Mouse (Mus musculus): ENCODE measurements around the gene Cdh4. TPM values are rescaled to one million over a fixed set of nuclear protein-coding genes. Genes with fewer than 3 reads are reported as not detected.

Cdh4 gene
- polyA plus RNA-seq, 1 experiment = 0.36 TPM

DNA sequence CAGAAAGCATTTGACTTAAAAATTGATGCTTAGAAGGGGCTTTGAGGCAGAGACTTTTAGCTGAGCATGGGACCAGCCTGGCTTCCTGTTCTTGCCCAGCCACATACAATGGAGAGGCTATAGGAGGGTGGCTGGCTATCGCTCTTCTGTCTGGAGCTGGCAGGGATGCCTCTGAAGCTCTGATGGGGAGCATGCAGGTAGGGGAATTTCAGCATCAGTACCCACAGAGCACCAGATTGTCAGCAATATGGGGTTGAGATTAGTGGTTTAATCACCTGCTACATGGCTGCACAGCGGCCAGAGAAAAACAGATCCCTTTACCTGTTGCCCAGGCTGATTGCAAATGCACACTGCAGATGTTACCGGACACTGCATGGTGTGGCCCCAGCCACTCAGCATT is 264.4 kb downstream of the Cdh4 start:
- no peak for TF ChIP-seq CTCF (IDR thresholded peaks at IDR 0.05; ENCODE audit: control insufficient read depth, insufficient read depth, insufficient replicate concordance, low read depth, low read length)
- no peak overlapping the region for H3K27ac ChIP-seq (ENCODE audit: control insufficient read depth, insufficient read depth, low read depth, low read length)
- H3K27me3 ChIP-seq (ENCODE audit: control insufficient read depth, insufficient read depth, low read length) = no peaks in the 10 kb centered on the region
- no peak overlapping the region for H3K4me3 ChIP-seq (ENCODE audit: control insufficient read depth, low read depth, low read length)
- no peaks in the 10 kb centered on the region for H3K4me1 ChIP-seq (ENCODE audit: control insufficient read depth, insufficient read depth, low read length)
- H3K36me3 ChIP-seq (ENCODE audit: control insufficient read depth, insufficient read depth, low read length) = no peaks in the 10 kb centered on the region

DNA sequence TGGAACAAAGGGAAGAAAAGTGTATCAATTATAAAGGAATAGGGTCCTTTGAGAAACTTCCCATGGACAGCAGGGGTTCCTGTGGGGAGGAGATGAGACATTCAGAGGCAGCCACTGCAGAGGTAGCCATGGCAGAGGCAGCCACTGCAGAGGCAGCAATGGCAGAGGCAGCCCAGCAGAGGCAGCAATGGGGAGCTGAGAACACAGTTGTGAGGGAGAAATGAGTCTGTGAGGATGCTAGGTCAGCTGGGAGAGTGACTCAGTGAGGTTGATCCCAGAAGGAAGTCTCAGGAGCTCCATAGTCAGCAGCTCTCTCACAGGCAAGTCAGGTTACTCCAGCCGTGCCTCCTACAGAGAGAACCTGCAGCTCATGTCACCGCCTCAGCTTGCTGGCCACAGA is 266.9 kb downstream of the Cdh4 start:
- H3K27ac ChIP-seq (ENCODE audit: control insufficient read depth, insufficient read depth, low read depth, low read length) = no peak overlapping the region
- TF ChIP-seq CTCF (IDR thresholded peaks at IDR 0.05; ENCODE audit: control insufficient read depth, insufficient read depth, insufficient replicate concordance, low read depth, low read length) = no peak; the same call in 1 of the 2 replicates
- no peak for TF ChIP-seq POLR2A (IDR thresholded peaks at IDR 0.05; ENCODE audit: control insufficient read depth, low read depth, low read length)
- no peaks in the 10 kb centered on the region for H3K36me3 ChIP-seq (ENCODE audit: control insufficient read depth, insufficient read depth, low read length)
- no peaks in the 10 kb centered on the region for H3K27me3 ChIP-seq (ENCODE audit: control insufficient read depth, insufficient read depth, low read length)
- no peak overlapping the region for H3K4me3 ChIP-seq (ENCODE audit: control insufficient read depth, low read depth, low read length)
- no peaks in the 10 kb centered on the region for H3K4me1 ChIP-seq (ENCODE audit: control insufficient read depth, insufficient read depth, low read length)

DNA sequence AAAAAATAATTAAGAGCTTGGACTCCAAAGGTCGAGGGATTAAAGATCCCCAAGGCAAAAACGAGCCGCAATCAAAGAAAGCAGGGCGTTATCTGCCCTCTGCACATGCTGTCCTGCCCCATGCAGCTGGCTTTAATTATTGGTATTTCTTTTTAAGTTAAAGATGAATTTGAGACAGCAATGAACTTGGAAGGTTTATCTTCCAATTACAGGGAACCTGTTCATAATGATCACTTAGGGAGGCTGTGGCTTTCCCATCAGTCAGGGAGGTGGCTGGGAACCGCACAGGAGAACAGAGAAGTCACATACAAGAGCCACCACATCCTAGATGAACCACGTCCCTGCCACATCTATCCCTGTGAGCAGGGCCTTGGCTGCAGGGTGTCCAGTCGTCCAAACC is 270.5 kb downstream of the Cdh4 start:
- Histone ChIP-seq H3K4me3 (ENCODE audit: control insufficient read depth, low read depth, low read length) (no peak overlapping the region), H3K36me3 (ENCODE audit: control insufficient read depth, insufficient read depth, low read length) (no peaks in the 10 kb centered on the region), H3K27me3 (ENCODE audit: control insufficient read depth, insufficient read depth, low read length) (no peaks in the 10 kb centered on the region), H3K27ac (ENCODE audit: control insufficient read depth, insufficient read depth, low read depth, low read length) (no peak overlapping the region), H3K4me1 (ENCODE audit: control insufficient read depth, insufficient read depth, low read length) (no peaks in the 10 kb centered on the region)
- TF ChIP-seq CTCF (IDR thresholded peaks at IDR 0.05; ENCODE audit: control insufficient read depth, insufficient read depth, insufficient replicate concordance, low read depth, low read length) (no peak), POLR2A (IDR thresholded peaks at IDR 0.05; ENCODE audit: control insufficient read depth, low read depth, low read length) (no peak)

GRCm38 (mm10) chr2:179713326-179713725 is 271.1 kb downstream of the Cdh4 start:
- no peak for TF ChIP-seq CTCF (IDR thresholded peaks at IDR 0.05; ENCODE audit: control insufficient read depth, insufficient read depth, insufficient replicate concordance, low read depth, low read length)
- no peak for TF ChIP-seq POLR2A (IDR thresholded peaks at IDR 0.05; ENCODE audit: control insufficient read depth, low read depth, low read length)
- no peak overlapping the region for H3K27ac ChIP-seq (ENCODE audit: control insufficient read depth, insufficient read depth, low read depth, low read length)
- no peaks in the 10 kb centered on the region for H3K27me3 ChIP-seq (ENCODE audit: control insufficient read depth, insufficient read depth, low read length)
- H3K36me3 ChIP-seq (ENCODE audit: control insufficient read depth, insufficient read depth, low read length) = no peaks in the 10 kb centered on the region
- H3K4me1 ChIP-seq (ENCODE audit: control insufficient read depth, insufficient read depth, low read length) = no peaks in the 10 kb centered on the region
- no peak overlapping the region for H3K4me3 ChIP-seq (ENCODE audit: control insufficient read depth, low read depth, low read length)

DNA sequence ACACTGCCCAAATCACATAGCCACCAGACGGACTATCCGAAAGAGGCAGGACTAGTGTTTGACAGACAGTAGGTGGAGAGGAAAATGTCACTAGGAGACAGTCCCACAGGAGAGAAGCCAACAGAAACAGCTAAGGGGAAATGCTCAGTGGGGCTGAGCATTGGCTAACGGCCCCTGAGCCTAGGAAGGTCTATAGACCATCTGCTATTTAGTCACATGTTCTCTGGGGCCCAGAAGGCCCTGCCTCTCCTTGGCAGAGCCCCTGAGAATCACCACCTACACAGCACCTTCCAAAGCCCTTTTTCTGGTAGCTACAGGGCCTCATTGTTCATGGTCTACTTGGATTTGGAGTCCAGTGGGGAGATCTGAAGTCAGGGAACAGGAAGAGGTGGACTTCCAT is 271.9 kb downstream of the Cdh4 start:
- H3K27ac ChIP-seq (ENCODE audit: control insufficient read depth, insufficient read depth, low read depth, low read length) = no peak overlapping the region
- no peaks in the 10 kb centered on the region for H3K4me1 ChIP-seq (ENCODE audit: control insufficient read depth, insufficient read depth, low read length)
- no peaks in the 10 kb centered on the region for H3K27me3 ChIP-seq (ENCODE audit: control insufficient read depth, insufficient read depth, low read length)
- TF ChIP-seq CTCF (IDR thresholded peaks at IDR 0.05; ENCODE audit: control insufficient read depth, insufficient read depth, insufficient replicate concordance, low read depth, low read length) (no peak), POLR2A (IDR thresholded peaks at IDR 0.05; ENCODE audit: control insufficient read depth, low read depth, low read length) (no peak)
- H3K36me3 ChIP-seq (ENCODE audit: control insufficient read depth, insufficient read depth, low read length) = no peaks in the 10 kb centered on the region
- no peak overlapping the region for H3K4me3 ChIP-seq (ENCODE audit: control insufficient read depth, low read depth, low read length)

DNA sequence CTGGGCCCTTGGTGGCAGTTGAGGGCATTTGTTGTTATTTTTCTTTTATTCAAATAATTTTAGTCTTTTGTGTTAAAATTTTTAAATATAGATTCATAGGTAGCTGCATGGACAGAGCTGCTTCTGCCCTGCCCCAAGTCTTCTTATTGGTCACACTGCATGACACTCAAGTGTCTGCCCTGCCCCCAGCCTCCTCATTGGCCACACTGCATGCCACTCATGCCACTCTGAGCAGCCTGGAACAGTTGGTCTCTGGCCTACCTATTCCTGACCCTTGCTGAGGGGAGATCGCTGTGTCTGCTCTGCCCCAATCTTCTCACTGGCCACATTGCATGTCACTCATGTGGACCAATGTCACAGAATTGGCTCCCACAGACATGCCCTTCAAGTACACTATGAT is 273.1 kb downstream of the Cdh4 start:
- H3K36me3 ChIP-seq (ENCODE audit: control insufficient read depth, insufficient read depth, low read length) = no peaks in the 10 kb centered on the region
- TF ChIP-seq POLR2A (IDR thresholded peaks at IDR 0.05; ENCODE audit: control insufficient read depth, low read depth, low read length) (no peak), CTCF (IDR thresholded peaks at IDR 0.05; ENCODE audit: control insufficient read depth, insufficient read depth, insufficient replicate concordance, low read depth, low read length) (no peak)
- H3K27me3 ChIP-seq (ENCODE audit: control insufficient read depth, insufficient read depth, low read length) = no peaks in the 10 kb centered on the region

GRCm38 (mm10) chr2:179720366-179720765 is 278.1 kb downstream of the Cdh4 start:
- Histone ChIP-seq H3K27ac (ENCODE audit: control insufficient read depth, insufficient read depth, low read depth, low read length) (no peak overlapping the region), H3K36me3 (ENCODE audit: control insufficient read depth, insufficient read depth, low read length) (no peaks in the 10 kb centered on the region), H3K4me3 (ENCODE audit: control insufficient read depth, low read depth, low read length) (no peak overlapping the region), H3K4me1 (ENCODE audit: control insufficient read depth, insufficient read depth, low read length) (peaks cover 12% of the 10 kb centered on the region), H3K27me3 (ENCODE audit: control insufficient read depth, insufficient read depth, low read length) (no peaks in the 10 kb centered on the region)
- no peak for TF ChIP-seq POLR2A (IDR thresholded peaks at IDR 0.05; ENCODE audit: control insufficient read depth, low read depth, low read length)
- no peak for TF ChIP-seq CTCF (IDR thresholded peaks at IDR 0.05; ENCODE audit: control insufficient read depth, insufficient read depth, insufficient replicate concordance, low read depth, low read length)

More for the DNA sequence above, 273.1 kb downstream of the Cdh4 start:
- H3K27ac ChIP-seq (ENCODE audit: control insufficient read depth, insufficient read depth, low read depth, low read length) = no peak overlapping the region
- no peaks in the 10 kb centered on the region for H3K4me1 ChIP-seq (ENCODE audit: control insufficient read depth, insufficient read depth, low read length)
- no peak overlapping the region for H3K4me3 ChIP-seq (ENCODE audit: control insufficient read depth, low read depth, low read length)

All from testis, adult 2 months (tissue).